Mouse (Mus musculus): ENCODE data around the gene Pard3.

Gene Pard3

DNA sequence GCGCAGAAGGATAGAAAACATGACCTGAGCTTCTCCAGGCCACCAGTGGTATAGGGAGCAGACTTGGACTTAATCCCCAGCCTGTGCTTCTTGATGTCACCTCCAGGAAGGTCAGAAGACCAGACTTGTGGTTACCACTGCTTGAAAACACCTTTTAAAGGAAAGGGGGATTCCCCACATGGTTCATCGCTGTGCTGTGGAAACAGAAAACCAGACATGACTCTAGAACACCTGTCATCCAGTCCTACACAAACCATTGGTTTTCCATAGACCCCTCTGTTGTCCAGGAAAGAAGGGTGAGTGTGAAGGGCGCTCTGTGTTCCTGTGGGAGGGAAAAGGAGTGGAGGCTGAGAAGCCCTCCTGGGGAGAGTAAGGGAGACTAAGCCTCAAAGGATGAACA is 591.9 kb downstream of the Pard3 start:
- no peak for DNase-seq
